Mouse (Mus musculus) left cerebral cortex, adult 9 months (tissue): ENCODE measurements around the gene Kcna6.

Experiments
- DNase-seq, 2 experiments: peaks; one replicate each; pipeline ENCODE4 v3.0.0; 2022; ENCODE audit warnings: low spot score in 2 of 2

Gene Kcna6

GRCm38 (mm10) chr6:126735806-126736205, 4.7 kb downstream of the Kcna6 start:
- no peak for DNase-seq

DNA sequence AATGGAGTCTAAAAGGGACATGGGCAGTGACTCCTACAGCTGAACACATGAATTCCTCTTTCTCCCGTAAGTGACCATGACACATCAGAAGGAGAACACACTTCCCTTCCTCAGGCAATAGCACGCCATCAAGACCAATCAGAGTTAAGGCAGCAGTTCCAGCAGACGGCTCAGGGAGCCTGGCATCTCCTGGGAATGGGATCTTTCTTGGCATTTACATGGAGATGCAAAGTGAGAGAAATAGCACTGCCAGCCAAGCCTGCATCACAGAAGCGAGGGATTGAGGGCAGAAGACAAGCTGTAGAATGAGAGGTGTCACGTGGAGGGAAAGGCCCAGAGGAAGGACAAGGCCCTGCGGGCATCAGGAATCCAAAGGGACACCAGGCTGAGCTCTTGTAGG, 7.8 kb downstream of the Kcna6 start:
- no peak for DNase-seq

DNA sequence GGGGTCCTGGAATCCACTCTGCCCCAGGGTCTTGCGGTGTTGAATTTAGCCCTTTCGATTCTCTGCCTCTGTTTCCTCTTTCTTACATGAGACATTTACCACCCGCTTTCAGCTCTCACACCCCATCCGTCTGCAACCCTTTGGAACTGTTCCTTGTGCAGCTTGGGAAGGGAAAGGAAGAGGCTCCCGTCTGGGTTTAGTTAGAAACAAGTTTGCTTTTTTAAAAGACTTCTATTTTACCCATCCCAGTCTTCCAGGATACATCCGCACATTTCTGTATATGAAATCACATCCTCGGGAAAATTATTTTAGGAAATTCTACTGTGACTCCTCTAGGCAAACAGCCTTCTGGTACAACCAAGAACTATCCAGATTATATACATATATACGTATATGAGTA, 11.7 kb downstream of the Kcna6 start:
- no peak for DNase-seq

- DNase-seq = no peak
These were observed 21.9 kb downstream of the Kcna6 start for GRCm38 (mm10) chr6:126718423-126719087.

- peak in 1 of 2 experiments; percentile 59 for DNase-seq
These were observed 27.9 kb downstream of the Kcna6 start for GRCm38 (mm10) chr6:126712531-126712930.

DNA sequence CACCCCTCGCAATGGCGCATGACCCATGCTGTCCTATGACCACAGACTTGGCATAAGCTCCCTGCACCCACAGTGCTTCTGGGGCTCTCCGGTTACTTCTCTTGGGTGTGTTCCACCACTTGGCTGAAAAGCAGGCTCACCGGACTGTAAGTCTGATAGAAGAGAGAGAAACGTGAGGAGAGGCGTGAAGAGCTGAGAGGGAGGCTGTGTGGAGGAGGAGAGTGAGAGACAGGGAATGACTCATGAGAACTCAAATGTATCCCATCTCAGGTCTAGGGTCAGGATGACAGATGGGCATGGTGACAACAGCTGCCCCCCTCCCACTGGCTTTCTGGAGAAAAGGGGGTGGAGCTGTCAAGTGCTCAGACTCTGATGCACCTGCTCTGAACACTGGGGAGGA, 34.5 kb downstream of the Kcna6 start:
- DNase-seq = peak; percentile 80 to 84

GRCm38 (mm10) chr6:126704430-126704829, 36.0 kb downstream of the Kcna6 start:
- peak in 1 of 2 experiments; percentile 41 for DNase-seq

- peak; percentile 85 to 96 for DNase-seq
These were observed 38.4 kb downstream of the Kcna6 start for GRCm38 (mm10) chr6:126702116-126702515.

DNA sequence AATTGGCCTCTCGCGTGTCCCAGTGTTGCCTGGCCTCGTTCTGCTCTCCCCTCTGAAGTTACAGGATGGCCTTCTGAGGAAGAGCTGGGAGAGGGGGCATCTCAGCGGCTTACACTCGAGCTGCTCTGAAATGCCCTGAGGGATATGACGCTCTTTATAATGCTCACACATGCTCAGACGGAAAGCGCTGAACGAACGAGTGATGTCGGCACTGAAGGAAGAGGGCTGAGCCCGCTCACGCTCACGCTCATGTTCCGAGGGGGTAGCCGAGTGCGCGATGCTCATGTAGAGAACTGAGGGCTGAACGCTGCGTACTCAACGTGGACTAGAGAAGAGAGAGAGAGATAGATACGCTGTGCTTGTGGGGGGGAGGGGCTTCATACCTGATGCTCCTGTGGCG, 39.3 kb downstream of the Kcna6 start:
- DNase-seq = no peak

DNA sequence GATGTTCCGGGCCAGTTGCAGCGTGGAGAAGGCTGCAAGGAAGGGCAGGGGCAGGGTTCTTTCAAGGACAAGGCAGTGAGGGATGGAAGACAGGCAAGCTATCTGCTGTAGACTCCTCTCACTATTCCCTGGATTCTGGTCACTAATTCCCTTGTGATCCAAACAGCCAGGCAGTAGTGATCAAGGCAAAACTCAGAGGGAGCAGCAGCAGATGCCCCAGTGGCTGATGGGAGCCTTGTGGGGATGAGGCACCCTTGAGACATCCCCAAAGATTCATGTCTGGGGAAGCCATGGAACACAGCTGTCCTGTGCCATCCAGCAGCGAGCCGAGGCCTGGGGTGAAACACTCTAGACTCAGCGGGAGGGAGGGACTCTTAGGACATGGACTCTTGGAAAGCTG, 40.5 kb downstream of the Kcna6 start:
- DNase-seq = no peak

DNA sequence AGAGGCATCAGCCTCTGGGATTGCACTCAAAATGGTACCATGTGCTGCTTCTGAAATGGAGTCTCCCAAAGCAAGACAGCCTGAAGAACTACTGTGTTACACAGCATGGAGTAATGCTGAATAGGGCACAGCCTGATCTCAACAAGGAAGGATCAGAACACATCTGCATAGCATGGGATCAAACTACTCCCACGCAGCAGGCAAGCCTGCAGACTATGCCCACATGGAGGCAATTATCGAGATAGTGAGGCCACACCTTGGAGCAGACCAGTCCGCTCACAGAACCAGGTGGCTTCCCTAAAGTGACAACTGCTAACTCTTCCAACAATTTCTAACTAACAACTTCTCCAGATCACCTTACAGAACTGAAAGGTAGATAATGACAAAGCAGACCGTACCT, 53.4 kb downstream of the Kcna6 start:
- no peak for DNase-seq

GRCm38 (mm10) chr6:126685135-126685534, 55.3 kb downstream of the Kcna6 start:
- DNase-seq = peak in 1 of 2 experiments; percentile 20

- DNase-seq = peak in 1 of 2 experiments; percentile 29
These were observed 61.5 kb downstream of the Kcna6 start for GRCm38 (mm10) chr6:126678961-126679360.

DNA sequence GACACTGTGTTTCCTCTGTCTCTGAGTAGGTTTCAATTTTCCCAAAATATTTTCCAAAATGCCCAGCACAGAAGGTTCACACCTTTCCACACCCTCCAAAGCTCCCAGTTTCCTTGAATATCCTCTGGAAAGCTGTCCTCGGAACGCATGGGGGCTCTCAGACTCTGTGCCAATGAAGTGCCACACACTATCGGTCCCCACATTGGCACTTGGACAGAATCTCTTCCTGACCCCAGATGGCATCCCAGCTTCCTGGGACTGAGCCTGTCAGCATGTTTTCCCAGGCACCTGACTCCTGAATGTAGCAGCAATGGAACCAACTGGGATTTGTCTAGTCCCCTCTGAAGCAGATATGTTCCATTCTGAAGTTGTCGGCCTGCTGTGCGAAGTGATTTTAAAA, 73.5 kb downstream of the Kcna6 start:
- no peak for DNase-seq

DNA sequence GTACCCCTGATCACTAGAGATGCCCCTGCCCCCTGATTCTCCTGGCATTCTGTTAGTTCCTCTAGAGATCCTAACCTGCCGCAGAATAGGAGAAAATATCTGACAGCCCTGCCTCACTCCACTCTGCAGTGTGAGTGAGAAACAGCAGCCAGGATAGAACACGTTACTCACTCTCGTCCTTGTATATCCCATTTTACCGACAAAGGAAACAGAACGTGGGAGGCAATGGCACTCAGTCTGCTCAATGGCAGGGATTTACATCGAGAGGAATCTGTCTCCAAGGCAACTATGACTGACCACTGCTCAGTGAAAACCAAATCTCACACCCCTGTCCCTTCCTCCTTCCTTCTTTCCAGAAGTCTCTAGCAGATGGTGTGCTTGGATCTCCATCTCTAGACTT, 74.4 kb downstream of the Kcna6 start:
- DNase-seq = no peak

DNA sequence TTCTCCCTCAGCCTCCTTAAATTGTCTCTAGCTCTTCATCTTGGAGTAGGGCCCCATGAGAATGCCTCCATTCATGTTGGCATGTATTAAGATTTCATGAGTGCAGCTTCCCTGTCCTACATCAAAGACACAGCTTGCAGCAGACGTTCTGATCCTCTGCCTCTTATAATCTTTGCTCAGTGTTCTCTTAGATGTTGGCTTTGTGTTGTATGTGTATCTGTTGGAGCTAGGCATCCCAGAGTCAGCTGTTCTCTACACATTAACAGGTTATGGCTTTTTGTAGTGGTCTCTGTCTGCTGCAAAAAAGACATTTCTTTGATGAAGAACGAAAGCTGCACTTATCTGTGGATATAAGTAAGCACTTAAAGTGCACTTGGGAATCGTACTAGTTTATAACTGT, 75.9 kb downstream of the Kcna6 start:
- DNase-seq = no peak
